Mouse (Mus musculus) hindbrain, postnatal 0 days (tissue): ENCODE measurements around the gene Rhbdf2. TPM values are rescaled to one million over a fixed set of nuclear protein-coding genes. Genes with fewer than 3 reads are reported as not detected.
"Not testable (repeated sequence)": the region's sequence is repeated elsewhere in the genome, so short reads cannot be mapped to it uniquely, and the experiment has no call there.

Source experiments
- ATAC-seq: fragments of 200-750 bp; cut with Nextera tagmentation; 2 replicates; pipeline ENCODE4 v1.8.0; 2017; ENCODE audit warnings: mild to moderate bottlenecking, moderate TSS enrichment, moderate library complexity
- DNase-seq: peaks from one replicate; pipeline ENCODE4 v3.0.0-alpha.2; 2015; ENCODE audit warnings: low spot score
- H3K27ac ChIP-seq: fragments of 300-500 bp; sonication (generic); 2 replicates; pipeline ENCODE4 v1.5.1; 2014; ENCODE audit warnings: mild to moderate bottlenecking
- H3K27me3 ChIP-seq: fragments of 300-500 bp; sonication (generic); 2 replicates; pipeline ENCODE4 v1.6.1; 2014; ENCODE audit warnings: low read length, mixed read lengths; ENCODE audit not compliant: insufficient read depth
- H3K36me3 ChIP-seq: fragments of 300-500 bp; sonication (generic); 2 replicates; pipeline ENCODE4 v1.6.1; 2014; ENCODE audit warnings: low read length, mixed read lengths; ENCODE audit not compliant: insufficient read depth
- H3K4me1 ChIP-seq: fragments of 300-500 bp; sonication (generic); 2 replicates; pipeline ENCODE4 v1.6.1; 2014; ENCODE audit warnings: antibody characterized with exemption, low read length, mixed read lengths; ENCODE audit not compliant: insufficient read depth
- H3K4me2 ChIP-seq: fragments of 300-500 bp; sonication (generic); 2 replicates; pipeline ENCODE4 v1.6.1; 2014; ENCODE audit warnings: low read depth, mild to moderate bottlenecking, low read length, moderate library complexity, mixed read lengths
- H3K4me3 ChIP-seq: fragments of 300-500 bp; sonication (generic); 2 replicates; pipeline ENCODE4 v1.5.1; 2014; ENCODE audit warnings: low read length
- H3K9ac ChIP-seq: fragments of 300-500 bp; sonication (generic); replicated peaks from 2 replicates; pipeline ENCODE4 v1.6.1; 2014; ENCODE audit warnings: mild to moderate bottlenecking, low read length, moderate library complexity, mixed read lengths
- H3K9me3 ChIP-seq: fragments of 300-500 bp; sonication (generic); 2 replicates; pipeline ENCODE4 v1.6.1; 2016; ENCODE audit warnings: low read length, mixed read lengths
- CTCF ChIP-seq: IDR thresholded peaks from 2 replicates; pipeline ENCODE4 v1.5.1; 2016; ENCODE audit warnings: antibody characterized with exemption, control low read depth, low read depth
- WGBS: fragments of 180-500 bp; shearing (Covaris S2); extraction: QIAGEN DNeasy Blood & Tissue Kit; methylation state at CpG from one replicate; pipeline ENCODE4 v1.1.7; 2014; 5-methylcytosine and 5-hydroxymethylcytosine counted together
- polyA plus RNA-seq: library from polyadenylated mRNA; unstranded; fragments of >200 nt; fragmentation: Nextera tagmentation; extraction: Ambion mirVana; gene quantifications from 2 replicates; pipeline ENCODE4 v1.2.1, GENCODE M21; 2015
- total RNA-seq: library from RNA; depleted of rRNA; stranded (reverse); fragments of >200 nt; gene quantifications from 2 replicates; pipeline ENCODE4 v1.2.3, GENCODE M21; 2014

Gene Rhbdf2
- total and polyA plus RNA-seq, 2 experiments from 2014 or later = 1.6 to 3.8 TPM

- Histone ChIP-seq H3K4me1 (peaks cover 13% of the 10 kb centered on the region), H3K9me3 (no peaks in the 10 kb centered on the region), H3K4me2 (no peak overlapping the region), H3K36me3 (peaks cover 4% of the 10 kb centered on the region; the same call in 1 of the 2 replicates), H3K27ac (no peak overlapping the region), H3K4me3 (no peak overlapping the region), H3K9ac (no peak overlapping the region), H3K27me3 (no peaks in the 10 kb centered on the region)
- TF ChIP-seq CTCF = no peak
- ATAC-seq (no peak), DNase-seq (no peak)
- WGBS = 77% methylated on average over 10 of the region's 10 CpGs
These were observed 41.6 kb upstream of the Rhbdf2 start for GRCm38 (mm10) chr11:116668381-116668825.

- DNase-seq = no peak
- TF ChIP-seq CTCF = no peak
- no peaks in the 10 kb centered on the region for H3K27me3 ChIP-seq
- no peak for ATAC-seq
- H3K27ac ChIP-seq = no peak overlapping the region
- H3K4me1 ChIP-seq = peaks cover 14% of the 10 kb centered on the region
- no peaks in the 10 kb centered on the region for H3K9me3 ChIP-seq
- no peak overlapping the region for H3K9ac ChIP-seq
- no peaks in the 10 kb centered on the region; the same call in 1 of the 2 replicates for H3K36me3 ChIP-seq
- no peak overlapping the region for H3K4me3 ChIP-seq
- no peak overlapping the region for H3K4me2 ChIP-seq
- 79% methylated on average over 8 of the region's 8 CpGs for WGBS
These were observed 41.1 kb upstream of the Rhbdf2 start for GRCm38 (mm10) chr11:116667930-116668329.

- not testable (repeated sequence) for H3K9me3 ChIP-seq, H3K36me3 ChIP-seq, H3K27ac ChIP-seq, H3K4me2 ChIP-seq, H3K9ac ChIP-seq, H3K4me3 ChIP-seq, DNase-seq, H3K27me3 ChIP-seq, ATAC-seq
- peaks cover 17% of the 10 kb centered on the region for H3K4me1 ChIP-seq
- 94% methylated on average over 3 of the region's 5 CpGs for WGBS
These were observed 40.2 kb upstream of the Rhbdf2 start for GRCm38 (mm10) chr11:116667012-116667411.

- no peak for TF ChIP-seq CTCF
- ATAC-seq (no peak), DNase-seq (no peak)
- peaks cover 22% of the 10 kb centered on the region for H3K4me1 ChIP-seq
- H3K36me3 ChIP-seq = no peaks in the 10 kb centered on the region
- no peaks in the 10 kb centered on the region for H3K27me3 ChIP-seq
- H3K4me3 ChIP-seq = no peak overlapping the region
- no peak overlapping the region for H3K4me2 ChIP-seq
- no peak overlapping the region for H3K27ac ChIP-seq
- H3K9me3 ChIP-seq = no peaks in the 10 kb centered on the region
- no peak overlapping the region for H3K9ac ChIP-seq
- WGBS = 76% methylated on average over 9 of the region's 9 CpGs
These were observed 39.7 kb upstream of the Rhbdf2 start for GRCm38 (mm10) chr11:116666566-116666965.

GRCm38 (mm10) chr11:116665289-116665688 lies 38.5 kb upstream of the Rhbdf2 start:
- Histone ChIP-seq H3K9ac (no peak overlapping the region), H3K4me2 (no peak overlapping the region), H3K9me3 (no peaks in the 10 kb centered on the region), H3K4me3 (no peak overlapping the region), H3K36me3 (no peaks in the 10 kb centered on the region), H3K27ac (no peak overlapping the region), H3K4me1 (peaks cover 32% of the 10 kb centered on the region), H3K27me3 (no peaks in the 10 kb centered on the region)
- TF ChIP-seq CTCF = no peak
- no peak for DNase-seq
- 88% methylated on average over 10 of the region's 10 CpGs for WGBS
- ATAC-seq = no peak

GRCm38 (mm10) chr11:116661948-116662377 lies 35.1 kb upstream of the Rhbdf2 start:
- Histone ChIP-seq H3K4me2 (peak overlapping the region; percentile 44), H3K9me3 (no peaks in the 10 kb centered on the region), H3K27ac (peak overlapping the region; percentile 90), H3K4me1 (peaks cover 38% of the 10 kb centered on the region), H3K27me3 (no peaks in the 10 kb centered on the region), H3K36me3 (no peaks in the 10 kb centered on the region), H3K9ac (peak overlapping the region; percentile 30; the same call in 1 of the 2 replicates), H3K4me3 (no peak overlapping the region)
- no peak for TF ChIP-seq CTCF
- 37% methylated on average over 8 of the region's 8 CpGs for WGBS
- DNase-seq (peak; percentile 83), ATAC-seq (peak; percentile 22)

GRCm38 (mm10) chr11:116661291-116661947 lies 34.6 kb upstream of the Rhbdf2 start:
- 0 out of 2 replicates have a peak, but pooled peaks have one; percentile 1 for TF ChIP-seq CTCF
- Histone ChIP-seq H3K27me3 (no peaks in the 10 kb centered on the region), H3K4me1 (peaks cover 38% of the 10 kb centered on the region), H3K4me2 (peak overlapping the region; percentile 44), H3K9ac (peak overlapping the region; percentile 30), H3K9me3 (no peaks in the 10 kb centered on the region), H3K4me3 (no peak overlapping the region), H3K27ac (peak overlapping the region; percentile 90), H3K36me3 (no peaks in the 10 kb centered on the region)
- ATAC-seq = peak; percentile 81
- peak; percentile 81 for DNase-seq
- WGBS = 9% methylated on average over 13 of the region's 13 CpGs
